24 mouse cellular contexts compared by ENCODE assay signal in the genomic region with DNA sequence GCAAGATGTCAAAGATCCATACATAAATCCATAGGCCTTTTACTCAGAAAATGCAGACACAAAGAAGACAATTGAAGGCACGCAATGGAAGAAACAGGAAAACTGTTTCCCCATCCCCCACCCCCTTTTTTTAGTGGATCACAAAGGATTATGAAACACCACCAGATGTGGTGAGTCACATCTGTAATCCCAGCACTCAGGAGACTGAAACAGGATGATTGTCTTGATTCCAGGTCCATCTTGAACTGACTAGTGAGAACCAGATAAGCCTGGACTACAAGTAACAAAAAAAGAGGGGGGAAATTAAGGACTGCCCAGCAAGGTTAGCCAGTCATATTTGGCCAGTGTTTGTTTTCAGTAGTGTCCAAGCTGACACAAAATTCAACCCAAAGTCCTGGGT.
"Had no signal": no experiment of that assay in that cellular context is flagged by ENCODE, and none has a peak within 500 bp of the region (broad histone marks: within the 10 kb centered on the region; RNA-seq: fewer than 3 reads in every experiment).

No protein-coding gene starts in this region.

- H3K27ac ChIP-seq: heart, embryonic 10.5 days; heart, embryonic 13.5 days; heart, embryonic 15.5 days; hindbrain, embryonic 13.5 days; hindbrain, embryonic 15.5 days; hindbrain, postnatal 0 days; kidney, embryonic 15.5 days; kidney, postnatal 0 days; layer of hippocampus, adult 2 months; left cerebral cortex, adult 2 months; limb, embryonic 10.5 days; limb, embryonic 12.5 days; liver, embryonic 13.5 days; liver, embryonic 15.5 days had no signal

- H3K4me3 ChIP-seq: heart, embryonic 10.5 days; heart, embryonic 13.5 days; heart, embryonic 15.5 days; hindbrain, embryonic 13.5 days; hindbrain, embryonic 15.5 days; kidney, embryonic 15.5 days; layer of hippocampus, adult 2 months; left cerebral cortex, adult 2 months; limb, embryonic 10.5 days; limb, embryonic 12.5 days; liver, embryonic 13.5 days; liver, embryonic 15.5 days had no signal

- DNase-seq: gastrocnemius, postnatal 10 days; gastrocnemius, postnatal 36 days; heart, postnatal 14 days; heart, postnatal 36 days; kidney, adult 11 months; kidney, adult 2 months; kidney, adult 9 months; kidney, postnatal 14 days; kidney, postnatal 4 days; liver; liver, embryonic 13.5 days had no signal
